Mouse (Mus musculus) midbrain, postnatal 0 days (tissue): ENCODE measurements around the gene Ifi211. TPM values are rescaled to one million over a fixed set of nuclear protein-coding genes. Genes with fewer than 3 reads are reported as not detected.
"Not testable (repeated sequence)": the region's sequence is repeated elsewhere in the genome, so short reads cannot be mapped to it uniquely, and the experiment has no call there.

ENCODE experiments used
- ATAC-seq: fragments of 200-750 bp; cut with Nextera tagmentation; 2 replicates; pipeline ENCODE4 v1.8.0; 2017; ENCODE audit warnings: moderate number of reproducible peaks, mild to moderate bottlenecking, moderate TSS enrichment, moderate library complexity; ENCODE audit not compliant: low FRiP score
- DNase-seq: peaks from one replicate; pipeline ENCODE4 v3.0.0-alpha.2; 2015; ENCODE audit warnings: low spot score
- H3K27ac ChIP-seq: fragments of 300-500 bp; sonication (generic); 2 replicates; pipeline ENCODE4 v1.5.1; 2014; ENCODE audit warnings: low read depth, mild to moderate bottlenecking, low read length, mixed read lengths
- H3K27me3 ChIP-seq: fragments of 300-500 bp; sonication (generic); 2 replicates; pipeline ENCODE4 v1.6.1; 2014; ENCODE audit warnings: low read length, control low read depth, mixed read lengths; ENCODE audit not compliant: insufficient read depth
- H3K36me3 ChIP-seq: fragments of 300-500 bp; sonication (generic); 2 replicates; pipeline ENCODE4 v1.6.1; 2014; ENCODE audit warnings: low read length, control low read depth, mixed read lengths; ENCODE audit not compliant: insufficient read depth
- H3K4me1 ChIP-seq: fragments of 300-500 bp; sonication (generic); 2 replicates; pipeline ENCODE4 v1.6.1; 2014; ENCODE audit warnings: mild to moderate bottlenecking, control low read depth, antibody characterized with exemption, low read length, mixed read lengths; ENCODE audit not compliant: insufficient read depth
- H3K4me2 ChIP-seq: fragments of 300-500 bp; sonication (generic); 2 replicates; pipeline ENCODE4 v1.6.1; 2014; ENCODE audit warnings: low read depth, mild to moderate bottlenecking, low read length, mixed read lengths; ENCODE audit not compliant: poor library complexity, severe bottlenecking
- H3K4me3 ChIP-seq: fragments of 300-500 bp; sonication (generic); 2 replicates; pipeline ENCODE4 v1.5.1; 2014; ENCODE audit warnings: low read depth, mild to moderate bottlenecking, low read length, moderate library complexity
- H3K9ac ChIP-seq: fragments of 300-500 bp; sonication (generic); replicated peaks from 2 replicates; pipeline ENCODE4 v1.6.1; 2014; ENCODE audit warnings: mild to moderate bottlenecking, low read length, moderate library complexity, mixed read lengths; ENCODE audit not compliant: poor library complexity, severe bottlenecking
- H3K9me3 ChIP-seq: fragments of 300-500 bp; sonication (generic); 2 replicates; pipeline ENCODE4 v1.6.1; 2016; ENCODE audit warnings: low read length, control low read depth
- CTCF ChIP-seq: IDR thresholded peaks from 2 replicates; pipeline ENCODE4 v1.5.1; 2016; ENCODE audit warnings: antibody characterized with exemption, mild to moderate bottlenecking
- WGBS: fragments of 180-500 bp; shearing (Covaris S2); extraction: QIAGEN DNeasy Blood & Tissue Kit; methylation state at CpG from one replicate; pipeline ENCODE4 v1.1.7; 2014; 5-methylcytosine and 5-hydroxymethylcytosine counted together
- polyA plus RNA-seq: library from polyadenylated mRNA; unstranded; fragments of >200 nt; fragmentation: Nextera tagmentation; extraction: Ambion mirVana; gene quantifications from 2 replicates; pipeline ENCODE4 v1.2.1, GENCODE M21; 2015
- total RNA-seq: library from RNA; depleted of rRNA; stranded (reverse); fragments of >200 nt; gene quantifications from 2 replicates; pipeline ENCODE4 v1.2.3, GENCODE M21; 2014; rRNA removed

Gene Ifi211
- total and polyA plus RNA-seq, 2 experiments from 2014 or later: 0.48 TPM; not detected in 1

DNA sequence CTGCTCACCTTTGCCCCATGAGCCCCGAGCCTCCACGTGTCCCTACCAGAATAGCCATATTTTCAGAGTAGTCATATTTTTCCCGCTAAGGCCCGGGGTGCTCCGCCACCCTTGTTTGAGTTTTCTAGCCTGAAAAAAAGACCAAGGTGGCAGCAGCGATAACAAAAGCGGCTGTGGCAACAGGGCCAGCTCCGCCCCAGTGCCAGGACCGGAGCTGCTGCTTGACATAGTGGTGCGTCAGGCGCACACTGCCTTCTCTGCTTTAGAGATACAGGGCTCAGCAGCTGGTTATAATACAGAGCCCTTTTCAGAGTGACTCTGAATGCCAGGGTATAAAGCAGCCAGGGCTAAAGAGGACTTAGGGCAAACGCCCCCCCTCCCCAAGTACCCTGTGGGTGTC, 46.3 kb downstream of the Ifi211 start:
- Histone ChIP-seq H3K4me2 (no peak overlapping the region), H3K4me3 (no peak overlapping the region), H3K36me3 (no peaks in the 10 kb centered on the region), H3K27ac (no peak overlapping the region), H3K9me3 (no peaks in the 10 kb centered on the region), H3K27me3 (no peaks in the 10 kb centered on the region), H3K9ac (no peak overlapping the region), H3K4me1 (no peaks in the 10 kb centered on the region)
- DNase-seq (no peak), ATAC-seq (no peak)
- 88% methylated on average over 12 of the region's 12 CpGs for WGBS
- TF ChIP-seq CTCF: no peak

DNA sequence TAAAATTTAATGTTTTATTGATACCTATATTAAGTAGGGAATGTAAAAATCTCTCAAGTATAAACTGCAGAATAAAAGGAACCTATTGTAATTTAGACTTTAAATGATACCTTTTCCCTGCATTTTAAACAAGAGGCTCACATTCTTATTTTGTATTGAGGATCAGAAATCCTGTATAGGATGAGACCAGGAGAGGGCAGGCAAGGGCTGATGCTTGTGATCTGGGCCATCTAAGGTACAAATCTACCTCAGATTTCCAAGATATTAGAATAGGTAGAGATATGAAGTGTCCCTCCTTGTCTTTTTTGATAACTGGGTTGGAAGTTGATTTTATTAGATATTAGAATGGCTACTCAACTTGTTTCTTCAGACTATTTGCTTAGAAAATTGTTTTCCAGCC, 59.1 kb downstream of the Ifi211 start:
- not testable (repeated sequence) for ATAC-seq

DNA sequence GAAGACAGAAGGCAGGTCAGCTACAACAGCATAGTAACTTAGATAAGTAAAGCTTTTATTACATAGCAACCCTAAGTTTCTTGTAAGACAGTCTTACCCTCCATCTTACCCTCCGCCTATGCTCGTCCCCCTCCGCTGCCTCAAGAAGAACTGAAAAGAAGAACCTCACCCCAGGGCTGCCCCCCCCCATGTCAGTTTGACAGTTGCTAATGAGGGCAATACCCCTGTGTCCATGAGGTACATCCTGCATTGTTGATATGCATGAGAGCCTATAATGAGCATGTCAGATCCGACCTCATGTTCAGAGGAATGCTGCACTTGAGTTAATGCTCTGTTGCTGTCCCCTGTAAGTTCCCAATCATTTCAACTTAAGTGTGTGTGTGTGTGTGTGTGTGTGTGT, 60.0 kb downstream of the Ifi211 start:
- not testable (repeated sequence) for H3K4me3 ChIP-seq, ATAC-seq, H3K9me3 ChIP-seq, H3K27ac ChIP-seq, DNase-seq, H3K4me2 ChIP-seq, H3K4me1 ChIP-seq, H3K27me3 ChIP-seq, H3K36me3 ChIP-seq, H3K9ac ChIP-seq
- 55% methylated on average over 4 of the region's 4 CpGs for WGBS

More for the DNA sequence above, 59.1 kb downstream of the Ifi211 start:
- H3K4me2 ChIP-seq, H3K36me3 ChIP-seq, H3K9me3 ChIP-seq, H3K27ac ChIP-seq, H3K4me1 ChIP-seq, H3K4me3 ChIP-seq, H3K9ac ChIP-seq, H3K27me3 ChIP-seq: not testable (repeated sequence)
- peak; percentile 61 for TF ChIP-seq CTCF
- peak; percentile 31 for DNase-seq

Other genes starting within 250 kb of the Ifi211 start
- gene Ifi208, start 239.4 kb downstream of the Ifi211 start, total RNA-seq: not detected in 2 replicates
- gene Ifi208, start 239.4 kb downstream of the Ifi211 start, polyA plus RNA-seq: not detected in 2 replicates
- gene Ifi207, start 171.3 kb downstream of the Ifi211 start, total RNA-seq: 0.60 and 0.71 TPM in 2 replicates
- 0.27 and 0.57 TPM in 2 replicates for gene Ifi207, start 171.3 kb downstream of the Ifi211 start, polyA plus RNA-seq
- 0.19 and 0.55 TPM in 2 replicates for gene Ifi204, start 146.1 kb downstream of the Ifi211 start, total RNA-seq
- 1.1 TPM in 2 replicates for gene Ifi204, start 146.1 kb downstream of the Ifi211 start, polyA plus RNA-seq
- 0.19 and 0.27 TPM in 2 replicates for gene Mndal, start 29.4 kb upstream of the Ifi211 start, total RNA-seq
- 1.5 and 1.8 TPM in 2 replicates for gene Mndal, start 29.4 kb upstream of the Ifi211 start, polyA plus RNA-seq
- gene Ifi203, start 29.6 kb upstream of the Ifi211 start, total RNA-seq: 0.99 and 1.5 TPM in 2 replicates
- 0.31 and 1.4 TPM in 2 replicates for gene Ifi203, start 29.6 kb upstream of the Ifi211 start, polyA plus RNA-seq
- not detected in 2 replicates for gene Ifi202b, start 69.7 kb upstream of the Ifi211 start, total RNA-seq
- not detected in 2 replicates for gene Ifi202b, start 69.7 kb upstream of the Ifi211 start, polyA plus RNA-seq
- gene Ifi205, start 118.8 kb upstream of the Ifi211 start, total RNA-seq: 0.11 TPM in 1 of 2 replicates, not detected in the other
- not detected in 2 replicates for gene Ifi205, start 118.8 kb upstream of the Ifi211 start, polyA plus RNA-seq
- gene Olfr433, start 127.7 kb upstream of the Ifi211 start, total RNA-seq: not detected in 2 replicates
- gene Olfr433, start 127.7 kb upstream of the Ifi211 start, polyA plus RNA-seq: not detected in 2 replicates
- not detected in 2 replicates for gene Olfr432, start 136.2 kb upstream of the Ifi211 start, total RNA-seq
- gene Olfr432, start 136.2 kb upstream of the Ifi211 start, polyA plus RNA-seq: not detected in 2 replicates
- gene Olfr430, start 153.6 kb upstream of the Ifi211 start, total RNA-seq: not detected in 2 replicates
- gene Olfr430, start 153.6 kb upstream of the Ifi211 start, polyA plus RNA-seq: not detected in 2 replicates
- gene Olfr429, start 171.3 kb upstream of the Ifi211 start, total RNA-seq: not detected in 2 replicates
- gene Olfr429, start 171.3 kb upstream of the Ifi211 start, polyA plus RNA-seq: 0.10 TPM in 1 of 2 replicates, not detected in the other
- gene Olfr427, start 183.8 kb upstream of the Ifi211 start, total RNA-seq: not detected in 2 replicates
- gene Olfr427, start 183.8 kb upstream of the Ifi211 start, polyA plus RNA-seq: not detected in 2 replicates
- gene Olfr231, start 208.1 kb upstream of the Ifi211 start, total RNA-seq: not detected in 2 replicates
- gene Olfr231, start 208.1 kb upstream of the Ifi211 start, polyA plus RNA-seq: not detected in 2 replicates
- gene Olfr424, start 218.5 kb upstream of the Ifi211 start, total RNA-seq: not detected in 2 replicates
- gene Olfr424, start 218.5 kb upstream of the Ifi211 start, polyA plus RNA-seq: not detected in 2 replicates
- not detected in 2 replicates for gene Olfr420, start 242.6 kb upstream of the Ifi211 start, total RNA-seq
- not detected in 2 replicates for gene Olfr420, start 242.6 kb upstream of the Ifi211 start, polyA plus RNA-seq